Mouse (Mus musculus) neutrophil, adult 5-6 weeks (primary cell): ENCODE data around the gene Tesc. TPM values are rescaled to one million over a fixed set of nuclear protein-coding genes. Genes with fewer than 3 reads are reported as not detected.

Experiments used
- ATAC-seq: fragments of 151-379, 151-347 bp; 2 replicates; pipeline ENCODE4 v1.8.0; 2017; ENCODE audit warnings: mild to moderate bottlenecking, moderate TSS enrichment; ENCODE audit not compliant: insufficient number of reproducible peaks, poor library complexity, low FRiP score, severe bottlenecking; ENCODE audit errors: extremely low read depth
- total RNA-seq: library from RNA; stranded (forward); fragments of 200-1000 nt; gene quantifications from 2 replicates; pipeline ENCODE4 v1.2.3, GENCODE M21; 2017

Tesc gene
- total RNA-seq, 1 experiment from 2014 or later = 0.93 TPM

- ATAC-seq = no peak
These were observed 61.6 kb downstream of the Tesc start for GRCm38 (mm10) chr5:118089102-118089501.

- ATAC-seq = no peak
These were observed 62.6 kb downstream of the Tesc start for GRCm38 (mm10) chr5:118090101-118090500.

- no peak for ATAC-seq
These were observed 63.3 kb downstream of the Tesc start for GRCm38 (mm10) chr5:118090837-118091236.

- no peak for ATAC-seq
These were observed 65.9 kb downstream of the Tesc start for GRCm38 (mm10) chr5:118093321-118094035.

- no peak for ATAC-seq
These were observed 67.9 kb downstream of the Tesc start for GRCm38 (mm10) chr5:118095433-118095832.

GRCm38 (mm10) chr5:118095849-118096248 lies 68.3 kb downstream of the Tesc start:
- no peak for ATAC-seq

GRCm38 (mm10) chr5:118096317-118096716 lies 68.8 kb downstream of the Tesc start:
- ATAC-seq = no peak

GRCm38 (mm10) chr5:118099069-118099869 lies 71.7 kb downstream of the Tesc start:
- ATAC-seq = no peak

- ATAC-seq = no peak
These were observed 72.4 kb downstream of the Tesc start for GRCm38 (mm10) chr5:118099870-118100478.

- ATAC-seq = no peak
These were observed 78.0 kb downstream of the Tesc start for GRCm38 (mm10) chr5:118105536-118105935.

GRCm38 (mm10) chr5:118106667-118107066 lies 79.1 kb downstream of the Tesc start:
- no peak for ATAC-seq

GRCm38 (mm10) chr5:118108124-118108793 lies 80.7 kb downstream of the Tesc start:
- ATAC-seq = no peak

- no peak for ATAC-seq
These were observed 81.4 kb downstream of the Tesc start for GRCm38 (mm10) chr5:118108794-118109440.

Other genes starting within 250 kb of the Tesc start
- gene Nos1, start 246.7 kb upstream of the Tesc start, total RNA-seq = not detected in 2 replicates
- gene Fbxo21, start 51.0 kb upstream of the Tesc start, total RNA-seq = 15.0 and 15.9 TPM in 2 replicates
- 6.8 and 7.8 TPM in 2 replicates for gene Fbxw8, start 127.7 kb downstream of the Tesc start, total RNA-seq
- gene Hrk, start 136.9 kb downstream of the Tesc start, total RNA-seq = not detected in 2 replicates
- 1.5 TPM in 1 of 2 replicates, not detected in the other for gene Rnft2, start 217.4 kb downstream of the Tesc start, total RNA-seq
- gene 2410131K14Rik, start 217.5 kb downstream of the Tesc start, total RNA-seq = 8.0 and 8.1 TPM in 2 replicates